Mouse (Mus musculus): ENCODE measurements around the gene Epas1.
A peak's percentile ranks its signal among the peaks of the same experiment; 100 is the strongest.

Gene Epas1

DNA sequence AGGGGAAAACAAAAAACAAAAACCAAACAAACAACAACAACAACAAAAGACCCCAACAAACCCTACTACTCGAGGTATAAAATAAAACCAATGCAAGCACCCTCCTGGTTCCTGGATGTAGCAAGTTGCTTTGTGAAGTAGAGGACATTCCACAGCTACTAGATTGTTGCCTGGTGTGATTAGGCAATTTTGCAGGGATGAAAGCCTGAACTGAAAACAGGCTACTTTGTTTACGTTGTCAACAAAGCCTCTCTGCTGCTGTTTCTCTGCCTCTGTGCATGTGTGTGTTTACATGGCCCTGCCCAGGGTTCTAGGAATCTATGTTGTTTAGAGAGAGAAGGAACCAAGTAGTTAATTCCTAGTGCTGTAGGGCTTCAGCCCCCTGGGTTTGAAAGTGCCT is 4.1 kb downstream of the Epas1 start:
- DNase-seq, result no peak

GRCm38 (mm10) chr17:86761859-86762258 is 8.4 kb downstream of the Epas1 start:
- DNase-seq, result no peak

DNA sequence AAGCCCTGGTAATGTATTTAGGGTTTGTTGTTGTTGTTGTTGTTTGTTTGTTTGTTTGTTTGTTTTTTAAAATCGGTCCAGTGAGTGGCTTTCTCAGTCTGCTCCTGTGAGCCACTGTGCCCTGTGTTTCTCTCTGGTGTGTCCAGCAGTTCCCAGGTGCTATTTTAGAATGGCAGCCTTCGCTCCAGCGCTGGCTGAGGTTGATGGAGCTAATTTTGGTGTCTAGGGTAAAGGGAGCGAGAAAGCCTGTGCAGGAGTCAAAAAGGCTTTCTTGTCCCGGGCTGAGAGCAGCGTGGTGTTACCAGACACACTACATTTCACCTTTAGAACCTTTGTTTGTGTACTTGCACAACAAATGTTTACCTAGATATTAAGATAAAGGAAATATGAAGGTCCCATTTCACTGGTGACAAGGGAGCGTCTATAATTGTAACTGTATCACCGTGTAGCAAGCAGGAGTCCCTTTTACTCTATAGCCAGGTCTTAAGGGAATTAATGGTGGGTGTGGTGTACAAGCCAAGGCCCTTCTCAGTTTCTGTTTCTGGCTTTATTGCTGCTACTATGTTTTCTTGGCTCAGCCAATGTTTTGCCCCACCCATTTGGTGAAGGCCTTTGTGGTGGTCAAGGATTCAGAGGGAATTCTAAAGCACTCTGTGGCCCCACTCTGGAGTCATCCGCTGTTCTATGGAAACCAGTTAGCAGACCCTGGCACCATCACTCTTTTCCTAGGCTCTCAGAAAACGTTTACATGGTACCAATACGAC is 9.2 kb downstream of the Epas1 start:
- DNase-seq, result no peak

DNA sequence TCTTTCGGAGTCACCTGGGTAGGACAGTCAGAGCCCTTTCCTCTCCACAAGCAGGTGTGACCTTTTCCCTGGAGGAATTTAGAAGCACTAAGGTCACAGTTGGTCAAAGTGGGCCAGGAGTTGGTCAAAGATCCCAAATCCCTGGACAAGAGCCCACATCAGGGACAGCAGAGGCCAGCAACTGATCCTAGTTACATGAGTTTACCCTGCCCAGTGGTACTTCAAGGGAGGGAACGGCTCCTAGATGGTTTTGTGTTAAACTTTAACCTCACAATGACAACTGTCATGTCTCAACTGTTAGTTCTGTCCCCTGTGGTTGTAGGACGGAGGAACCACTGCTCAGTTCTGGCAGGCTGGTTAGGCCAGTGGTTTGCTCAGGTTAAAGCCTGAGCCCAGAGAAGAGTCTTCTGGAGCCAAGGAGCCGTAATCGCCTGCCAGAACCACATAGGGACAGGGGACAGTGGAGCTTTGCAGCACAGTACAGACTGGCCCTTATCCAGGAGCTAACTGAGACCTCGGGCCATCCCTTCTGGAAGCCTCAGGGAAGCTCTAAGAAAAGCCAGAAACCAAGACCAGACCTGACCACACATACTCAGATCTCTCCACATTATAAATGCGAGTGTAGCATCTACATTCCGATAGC is 12.4 kb downstream of the Epas1 start:
- DNase-seq, result no peak

GRCm38 (mm10) chr17:86766412-86766811 is 12.9 kb downstream of the Epas1 start:
- no peak for DNase-seq

GRCm38 (mm10) chr17:86768596-86768995 is 15.1 kb downstream of the Epas1 start:
- DNase-seq, result peak; percentile 67

GRCm38 (mm10) chr17:86769330-86770211 is 16.1 kb downstream of the Epas1 start:
- peak; percentile 93 for DNase-seq

GRCm38 (mm10) chr17:86770848-86771247 is 17.3 kb downstream of the Epas1 start:
- no peak for DNase-seq

- no peak for DNase-seq
These were observed 18.5 kb downstream of the Epas1 start for GRCm38 (mm10) chr17:86772035-86772434.

DNA sequence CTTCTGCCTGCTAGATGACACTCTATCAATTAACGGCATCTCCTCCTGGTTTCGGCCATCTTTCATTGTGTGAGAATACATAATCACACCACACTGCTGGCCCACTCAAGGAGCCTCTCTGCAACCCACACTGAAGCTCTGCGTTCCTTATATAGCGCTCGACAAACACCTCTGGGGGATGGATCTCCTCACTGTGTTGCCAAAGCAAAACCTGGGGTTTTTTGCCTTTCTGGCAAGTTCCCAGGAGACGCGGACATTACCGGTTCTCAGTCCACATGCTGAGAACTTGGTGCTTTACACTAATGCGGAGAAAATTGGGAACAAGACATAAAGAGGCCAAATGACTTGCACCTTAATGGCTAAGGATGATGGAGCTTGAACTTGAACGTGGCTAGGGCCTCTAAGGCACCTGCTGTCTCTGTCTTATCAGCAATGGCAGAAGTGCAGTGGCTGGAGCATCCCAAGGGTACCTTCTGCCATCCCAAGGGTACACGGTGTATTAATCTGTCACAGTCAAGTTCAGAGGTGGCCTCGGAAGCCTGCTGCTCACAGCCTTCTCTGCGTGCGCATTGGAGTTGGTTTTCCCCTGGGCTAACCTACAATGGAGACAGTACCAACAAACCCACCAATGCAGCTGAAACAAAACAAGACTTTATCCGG is 19.6 kb downstream of the Epas1 start:
- DNase-seq, result no peak

GRCm38 (mm10) chr17:86776538-86776937 is 23.0 kb downstream of the Epas1 start:
- DNase-seq, result peak; percentile 82

GRCm38 (mm10) chr17:86778147-86778546 is 24.6 kb downstream of the Epas1 start:
- DNase-seq, result no peak

- DNase-seq, result no peak
These were observed 26.0 kb downstream of the Epas1 start for GRCm38 (mm10) chr17:86779191-86780130.

- DNase-seq, result no peak
These were observed 27.3 kb downstream of the Epas1 start for GRCm38 (mm10) chr17:86780708-86781318.

GRCm38 (mm10) chr17:86781755-86782400 is 28.4 kb downstream of the Epas1 start:
- DNase-seq, result peak; percentile 66

- no peak for DNase-seq
These were observed 31.0 kb downstream of the Epas1 start for GRCm38 (mm10) chr17:86784405-86784977.

GRCm38 (mm10) chr17:86785612-86786011 is 32.1 kb downstream of the Epas1 start:
- no peak for DNase-seq

GRCm38 (mm10) chr17:86786496-86786895 is 33.0 kb downstream of the Epas1 start:
- no peak for DNase-seq

DNA sequence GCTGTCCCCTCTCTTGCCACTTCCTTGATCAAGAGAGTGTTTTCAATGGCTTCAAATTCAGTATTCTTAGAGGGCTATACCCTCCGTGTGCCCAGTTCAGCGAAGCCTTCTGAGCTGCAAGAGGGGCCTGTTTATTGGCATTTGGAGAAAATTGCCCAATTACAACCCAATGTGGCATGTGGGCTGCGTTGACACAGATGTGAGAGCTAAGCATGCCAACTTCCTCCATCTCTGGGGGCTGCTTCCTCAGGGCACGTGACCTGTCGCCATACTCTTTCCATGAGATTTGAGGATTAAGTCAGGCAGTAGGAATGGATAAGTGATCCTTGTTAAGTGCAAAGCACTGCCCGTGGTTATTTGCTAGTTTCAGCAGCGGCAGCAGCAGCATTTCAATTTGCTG is 34.3 kb downstream of the Epas1 start:
- no peak for DNase-seq

DNA sequence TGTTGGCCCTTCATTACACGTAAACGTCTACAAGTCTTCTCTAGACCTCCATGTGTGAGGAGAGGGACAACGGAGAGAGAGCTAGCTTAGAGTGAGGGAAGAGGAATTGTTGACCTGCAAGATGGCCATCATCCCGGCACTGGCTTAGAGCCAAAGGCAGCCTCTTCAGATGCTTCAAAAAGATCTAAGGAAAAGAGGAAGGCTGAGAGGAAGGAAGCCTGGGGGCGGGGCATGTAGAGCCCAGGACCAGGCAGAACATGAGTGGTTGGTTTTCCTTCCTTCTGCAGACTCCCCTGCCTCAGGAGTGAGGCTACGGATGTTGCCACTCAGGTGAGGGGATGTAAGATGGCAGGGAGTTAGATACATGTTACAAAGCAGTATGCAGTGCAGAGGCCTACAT is 34.8 kb downstream of the Epas1 start:
- DNase-seq, result peak; percentile 65

All from lung, postnatal 36 days (tissue).